Mouse (Mus musculus) left cerebral cortex, adult 9 months (tissue): ENCODE results near the gene Tsnaxip1.
"Not testable (repeated sequence)": the region's sequence is repeated elsewhere in the genome, so short reads cannot be mapped to it uniquely, and the experiment has no call there.

ENCODE experiments used
- DNase-seq, 2 experiments: peaks; one replicate each; pipeline ENCODE4 v3.0.0; 2022; ENCODE audit warnings: low spot score in 2 of 2

Tsnaxip1 gene

DNA sequence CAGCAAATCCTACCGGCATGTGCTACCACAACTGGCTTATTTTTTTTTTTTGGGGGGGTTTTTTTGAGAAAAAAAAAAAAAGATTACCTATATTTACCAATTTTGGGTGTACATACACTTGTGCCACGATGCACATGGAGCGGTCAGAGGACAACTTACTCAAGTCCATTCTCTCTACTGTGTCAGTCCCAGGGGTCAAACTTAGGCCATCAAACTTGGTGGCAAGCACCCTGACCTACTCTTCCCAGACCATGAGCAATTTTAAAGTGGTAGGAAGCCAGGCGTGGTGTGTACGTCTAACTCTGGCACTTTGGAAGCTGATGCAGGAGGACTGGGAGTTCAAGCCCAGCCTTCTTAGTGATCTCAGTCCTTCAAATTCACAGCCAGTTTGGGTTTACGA is 14.3 kb upstream of the Tsnaxip1 start:
- DNase-seq, result no peak

DNA sequence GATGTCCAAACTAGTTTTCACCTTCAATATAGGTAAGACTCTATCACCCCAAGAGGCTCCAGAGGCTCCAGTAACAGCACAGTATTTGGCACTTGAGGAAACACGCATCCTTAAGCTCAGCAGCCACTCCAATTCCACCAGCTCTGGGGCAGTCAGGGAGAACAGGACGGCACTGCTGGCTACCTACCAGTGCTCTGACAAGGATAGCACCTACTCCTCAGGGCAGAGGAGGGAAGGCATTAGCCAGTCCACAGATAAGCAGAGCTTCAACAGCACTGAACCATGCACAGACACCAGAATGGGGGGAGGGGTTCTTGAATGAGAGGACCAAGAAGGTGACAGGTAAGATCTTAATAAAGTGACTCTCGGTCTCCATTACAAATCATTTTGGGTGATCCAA is 7.9 kb upstream of the Tsnaxip1 start:
- no peak for DNase-seq

DNA sequence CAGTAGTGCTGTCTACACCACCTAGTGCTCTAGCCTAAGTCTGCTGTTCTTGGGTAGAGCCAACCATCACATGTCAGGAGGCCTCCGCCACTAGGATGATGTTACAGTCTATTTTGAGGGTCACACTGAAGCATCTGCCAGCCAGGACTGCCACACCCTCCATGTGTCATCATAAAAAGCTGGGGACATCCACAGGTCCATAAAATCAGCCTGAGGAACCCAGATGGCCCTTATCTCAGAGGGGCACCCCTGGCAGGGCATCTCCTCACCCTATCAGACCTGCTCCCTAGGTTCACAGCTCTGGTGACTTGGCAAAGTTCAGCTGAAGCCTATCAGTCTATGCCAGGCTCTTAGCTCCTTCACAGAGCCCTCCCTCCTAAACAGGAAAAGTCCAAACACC is 6.6 kb upstream of the Tsnaxip1 start:
- no peak for DNase-seq

DNA sequence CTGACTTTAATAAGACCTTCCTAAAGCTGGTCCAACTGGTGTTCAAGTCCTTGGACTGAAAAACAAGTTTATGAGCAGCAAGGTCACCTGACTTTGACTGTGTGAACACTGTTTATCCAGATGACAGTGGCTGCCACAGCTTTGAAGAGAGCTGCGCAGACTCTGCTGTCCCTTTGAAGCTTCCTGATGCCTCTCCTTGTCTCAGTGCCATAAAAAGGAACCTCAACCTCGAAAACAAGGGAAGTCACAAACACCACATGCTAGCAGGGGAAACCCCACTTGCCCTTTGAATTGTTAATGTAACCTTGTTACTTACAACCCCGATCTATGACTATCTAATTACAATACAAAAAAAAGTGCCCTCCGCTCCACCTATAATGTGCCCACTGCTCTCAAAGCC is 2.0 kb upstream of the Tsnaxip1 start:
- no peak for DNase-seq

GRCm38 (mm10) chr8:105826379-105826778 is 1.2 kb upstream of the Tsnaxip1 start:
- DNase-seq, result no peak

DNA sequence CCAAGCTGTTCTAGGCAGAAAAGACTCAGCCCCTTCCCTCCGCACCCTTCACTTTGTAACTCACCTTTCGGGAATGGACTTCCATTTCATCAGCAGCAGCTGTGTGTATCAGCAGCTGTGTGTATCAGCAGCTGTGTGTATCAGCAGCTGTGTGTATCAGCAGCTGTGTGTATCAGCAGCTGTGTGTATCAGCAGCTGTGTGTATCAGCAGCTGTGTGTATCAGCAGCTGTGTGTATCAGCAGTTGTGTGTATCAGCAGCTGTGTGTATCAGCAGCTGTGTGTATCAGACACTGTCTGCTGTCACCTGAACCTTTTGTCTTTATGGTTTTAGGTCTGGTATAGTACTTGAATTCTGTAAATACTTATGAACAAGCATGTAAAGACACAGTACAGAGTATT is 6.2 kb downstream of the Tsnaxip1 start:
- not testable (repeated sequence) for DNase-seq

DNA sequence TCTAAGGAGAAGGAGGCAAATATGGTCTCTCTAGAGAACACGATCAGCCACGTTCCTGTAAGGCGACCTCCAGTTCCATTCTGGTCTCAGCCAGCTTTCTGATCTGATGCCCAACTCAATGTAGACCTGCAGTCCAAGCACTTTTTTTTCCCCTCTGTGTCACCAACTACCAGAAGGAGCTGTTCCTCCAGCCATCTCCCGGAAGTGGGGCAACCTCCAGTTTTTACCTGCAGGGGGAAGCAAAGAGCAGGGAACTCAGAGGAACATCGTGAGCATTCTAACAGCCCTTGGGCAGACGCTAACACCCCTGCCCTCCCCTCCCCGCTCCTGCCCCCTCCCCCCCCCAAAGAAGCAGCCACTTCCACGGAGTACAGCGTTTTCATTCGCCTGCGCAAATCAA is 7.8 kb downstream of the Tsnaxip1 start:
- DNase-seq, result peak in 1 of 2 experiments; percentile 73

- DNase-seq, result no peak
Observed at GRCm38 (mm10) chr8:105836991-105837390, 9.5 kb downstream of the Tsnaxip1 start.

- DNase-seq, result no peak
Observed at GRCm38 (mm10) chr8:105839209-105839608, 11.7 kb downstream of the Tsnaxip1 start.

GRCm38 (mm10) chr8:105846678-105847077 is 19.1 kb downstream of the Tsnaxip1 start:
- DNase-seq, result no peak

GRCm38 (mm10) chr8:105850014-105850413 is 22.5 kb downstream of the Tsnaxip1 start:
- no peak for DNase-seq

DNA sequence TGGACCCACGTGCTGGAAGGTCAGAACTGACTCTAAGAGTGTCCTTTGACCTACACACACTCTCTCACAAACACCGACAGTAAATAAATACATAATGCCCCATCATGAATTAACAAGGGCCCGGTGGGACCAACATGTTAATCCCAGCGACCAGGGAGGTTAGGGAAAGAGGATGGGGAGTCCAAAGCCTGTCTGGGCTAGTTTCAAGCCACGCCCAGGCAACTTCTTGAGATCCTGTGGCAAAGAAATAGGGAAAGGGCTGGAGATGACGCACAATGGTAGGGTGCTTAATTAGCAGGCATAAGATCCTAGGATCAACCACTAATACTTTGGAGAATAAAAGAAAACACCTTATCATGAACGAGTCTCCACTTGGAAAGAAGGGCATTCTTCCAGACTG is 23.1 kb downstream of the Tsnaxip1 start:
- no peak for DNase-seq

GRCm38 (mm10) chr8:105851651-105852143 is 24.2 kb downstream of the Tsnaxip1 start:
- DNase-seq, result peak; percentile 70 to 91

- DNase-seq, result no peak
Observed at GRCm38 (mm10) chr8:105852146-105852729, 24.7 kb downstream of the Tsnaxip1 start.

- DNase-seq, result no peak
Observed at GRCm38 (mm10) chr8:105853178-105853577, 25.6 kb downstream of the Tsnaxip1 start, which contains the start of gene Cenpt. TSS of gene Cenpt (minus strand) at chr8:105853278.

DNA sequence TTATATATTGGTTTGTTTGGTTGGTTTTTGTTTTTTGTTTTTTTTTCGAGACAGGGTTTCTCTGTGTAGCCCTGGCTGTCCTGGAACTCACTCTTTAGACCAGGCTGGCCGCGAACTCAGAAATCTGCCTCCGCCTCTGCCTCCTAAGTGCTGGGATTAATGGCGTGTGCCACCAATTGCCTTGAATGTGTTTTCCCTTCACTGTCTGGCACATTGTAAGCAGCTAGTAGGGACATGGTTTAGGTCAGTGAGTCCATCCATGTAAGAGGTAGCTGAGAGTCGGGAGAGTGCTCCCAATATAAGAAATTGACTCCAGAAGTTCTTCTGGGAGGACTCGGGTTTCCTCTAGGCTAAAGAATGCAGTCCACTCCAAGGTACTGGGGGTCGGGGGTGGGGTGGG is 26.8 kb downstream of the Tsnaxip1 start:
- no peak for DNase-seq

- peak; percentile 76 to 90 for DNase-seq
Observed at GRCm38 (mm10) chr8:105854715-105855216, 27.2 kb downstream of the Tsnaxip1 start, which contains the start of gene Thap11. TSS of gene Thap11 (plus strand) at chr8:105855132.

GRCm38 (mm10) chr8:105855248-105856167 is 28.0 kb downstream of the Tsnaxip1 start:
- DNase-seq, result peak in 1 of 2 experiments; percentile 56

DNA sequence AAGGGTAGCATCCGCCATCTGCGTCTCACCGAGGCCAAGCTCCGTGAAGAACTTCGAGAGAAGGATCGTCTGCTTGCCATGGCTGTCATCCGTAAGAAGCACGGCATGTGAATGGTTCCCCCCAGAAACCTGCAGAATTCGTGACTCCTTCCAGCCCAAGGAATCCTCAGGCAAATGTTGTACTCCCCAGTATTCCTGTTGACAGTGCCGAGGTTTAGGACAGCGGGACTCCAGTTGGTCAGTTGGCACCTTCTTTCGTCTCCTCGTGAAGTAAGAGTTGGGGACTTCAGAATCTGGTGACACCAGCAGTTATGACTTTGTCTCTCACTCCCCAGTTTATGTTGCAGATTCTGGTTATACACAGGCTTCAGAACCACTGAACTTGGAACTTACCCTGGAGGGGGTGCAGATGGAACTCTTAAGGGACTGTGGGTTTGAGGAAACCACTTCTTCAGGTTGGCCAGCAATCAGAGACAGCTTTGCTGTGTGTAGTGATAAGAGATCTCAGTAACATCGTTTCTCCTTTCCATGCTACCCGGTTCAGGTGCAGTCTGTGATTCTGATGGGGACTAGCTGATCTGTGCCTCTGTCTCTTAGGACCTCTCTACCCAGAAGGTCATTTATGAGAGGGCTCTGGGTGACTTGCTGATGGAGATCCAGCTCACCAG is 28.8 kb downstream of the Tsnaxip1 start:
- no peak for DNase-seq

DNA sequence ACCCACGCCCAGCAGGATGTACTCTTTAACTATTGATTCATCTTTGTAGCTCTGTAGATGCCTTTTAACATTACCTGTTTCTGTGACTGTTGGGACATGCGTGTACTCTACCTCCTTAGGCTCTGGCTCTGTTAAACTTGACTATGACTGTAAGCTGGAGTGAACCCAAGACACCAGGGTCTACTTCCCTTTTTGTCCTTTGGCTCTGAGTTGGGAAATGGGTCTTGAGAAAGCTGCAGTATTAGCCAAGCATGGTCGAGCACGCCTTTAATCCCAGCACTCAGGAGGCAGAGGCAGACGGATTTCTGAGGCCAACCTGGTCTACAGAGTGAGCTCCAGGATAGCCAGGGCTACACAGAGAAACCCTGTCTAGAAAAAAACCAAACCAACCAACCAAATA is 31.0 kb downstream of the Tsnaxip1 start:
- DNase-seq, result no peak

GRCm38 (mm10) chr8:105859314-105859713 is 31.8 kb downstream of the Tsnaxip1 start:
- no peak for DNase-seq
